ENCODE assay signal across 13 mouse cellular contexts in genomic region chr10:108504128-108504870, GRCm38 (mm10).
DNase-seq lines count a peak whose midpoint lies in the region; ATAC-seq and TF ChIP-seq lines count a peak whose summit lies in the region.
"Had no signal": no experiment of that assay in that cellular context is flagged by ENCODE, and none has a peak within 500 bp of the region (broad histone marks: within the 10 kb centered on the region; RNA-seq: fewer than 3 reads in every experiment).

No protein-coding gene starts in this region.

- no peaks in the 10 kb centered on the region for H3K36me3 ChIP-seq in forebrain, embryonic 11.5 days (ENCODE audit: control insufficient read depth, insufficient read depth, low read length)
- no peaks in the 10 kb centered on the region for H3K36me3 ChIP-seq in forebrain, embryonic 10.5 days (replicated peaks)
- no peaks in the 10 kb centered on the region for H3K36me3 ChIP-seq in neural tube, embryonic 12.5 days
- no peaks in the 10 kb centered on the region for H3K36me3 ChIP-seq in stomach, postnatal 0 days (ENCODE audit: control insufficient read depth, insufficient read depth, low read length)

- 73% methylated on average over 21 of the region's 21 CpGs for WGBS in forebrain, embryonic 11.5 days
- WGBS in forebrain, embryonic 10.5 days: 81% methylated on average over 21 of the region's 21 CpGs
- WGBS in neural tube, embryonic 12.5 days: 68% methylated on average over 21 of the region's 21 CpGs
- WGBS in stomach, postnatal 0 days: 54% methylated on average over 21 of the region's 21 CpGs

- no peak overlapping the region for H3K4me2 ChIP-seq in forebrain, embryonic 11.5 days (ENCODE audit: low read depth, low read length, severe bottlenecking)
- H3K4me2 ChIP-seq in neural tube, embryonic 12.5 days (replicated peaks): no peak overlapping the region
- peak overlapping the region; percentile 23 for H3K4me2 ChIP-seq in stomach, postnatal 0 days (replicated peaks; ENCODE audit: low read depth)

- no peaks in the 10 kb centered on the region for H3K9me3 ChIP-seq in forebrain, embryonic 11.5 days (ENCODE audit: control insufficient read depth, low read length)
- H3K9me3 ChIP-seq in forebrain, embryonic 10.5 days: no peaks in the 10 kb centered on the region
- no peaks in the 10 kb centered on the region for H3K9me3 ChIP-seq in neural tube, embryonic 12.5 days
- H3K9me3 ChIP-seq in stomach, postnatal 0 days (ENCODE audit: control insufficient read depth, low read length): no peaks in the 10 kb centered on the region

- H3K9ac ChIP-seq in forebrain, embryonic 11.5 days (ENCODE audit: low read length): no peak overlapping the region
- no peak overlapping the region for H3K9ac ChIP-seq in neural tube, embryonic 12.5 days
- H3K9ac ChIP-seq in stomach, postnatal 0 days (ENCODE audit: low read length): no peak overlapping the region

- no peak overlapping the region for H3K27ac ChIP-seq in forebrain, embryonic 11.5 days (ENCODE audit: low read depth, low read length)
- H3K27ac ChIP-seq in forebrain, embryonic 10.5 days: no peak overlapping the region
- peak overlapping the region; percentile 59 for H3K27ac ChIP-seq in left cerebral cortex, adult 2 months
- no peak overlapping the region for H3K27ac ChIP-seq in neural tube, embryonic 12.5 days
- no peak overlapping the region for H3K27ac ChIP-seq in stomach, postnatal 0 days (replicated peaks)

- no peaks in the 10 kb centered on the region for H3K4me1 ChIP-seq in forebrain, embryonic 11.5 days (replicated peaks; ENCODE audit: control insufficient read depth, insufficient read depth, low read length)
- peaks cover 16% of the 10 kb centered on the region for H3K4me1 ChIP-seq in forebrain, embryonic 10.5 days
- 0 out of 2 replicates have a peak, but pooled peaks cover 3% of the 10 kb centered on the region for H3K4me1 ChIP-seq in neural tube, embryonic 12.5 days
- H3K4me1 ChIP-seq in stomach, postnatal 0 days (replicated peaks; ENCODE audit: control insufficient read depth, insufficient read depth): no peaks in the 10 kb centered on the region

- TF ChIP-seq CTCF in left cerebral cortex, adult 2 months (IDR thresholded peaks at IDR 0.05): no peak
- TF ChIP-seq CTCF in stomach, postnatal 0 days (IDR thresholded peaks at IDR 0.05; ENCODE audit: low read depth): no peak

- DNase-seq in forebrain, embryonic 11.5 days (ENCODE audit: low spot score): no peak
- no peak for DNase-seq in forebrain, embryonic 10.5 days (ENCODE audit: extremely low spot score, low spot score)
- DNase-seq in left cerebral cortex, adult 2 months (ENCODE audit: extremely low spot score in 1 of 2, low spot score in 2 of 2): no peak
- DNase-seq in left cerebral cortex, adult 18-20 months (ENCODE audit: low spot score in 2 of 2): no peak
- no peak for DNase-seq in neural tube, embryonic 10.5 days (ENCODE audit: extremely low spot score, low spot score)
- DNase-seq in stomach, postnatal 0 days (ENCODE audit: low spot score): no peak
- no peak for DNase-seq in spleen, adult 18-20 months
- DNase-seq: adrenal gland, adult 2 months; cerebellum, postnatal 25 days; heart, postnatal 14 days; lung, postnatal 36 days; thymus, postnatal 14 days had no signal

- 0 out of 2 replicates have a peak, but pooled peaks have one; percentile 57 for ATAC-seq in forebrain, embryonic 11.5 days (replicated peaks; ENCODE audit: low FRiP score)
- ATAC-seq in neural tube, embryonic 12.5 days (ENCODE audit: low FRiP score, low read depth): 0 out of 2 replicates have a peak, but pooled peaks have one; percentile 37
- peak; percentile 18; the same call in 1 of the 2 replicates for ATAC-seq in stomach, postnatal 0 days (ENCODE audit: low FRiP score, low TSS enrichment)

- intact Hi-C loops in left cerebral cortex, adult 2 months (cut with DNase I): no loop called here

- H3K4me3 ChIP-seq in forebrain, embryonic 11.5 days (ENCODE audit: low read depth, low read length): no peak overlapping the region
- no peak overlapping the region for H3K4me3 ChIP-seq in forebrain, embryonic 10.5 days
- H3K4me3 ChIP-seq in left cerebral cortex, adult 2 months: no peak overlapping the region
- no peak overlapping the region for H3K4me3 ChIP-seq in neural tube, embryonic 12.5 days
- no peak overlapping the region for H3K4me3 ChIP-seq in stomach, postnatal 0 days (ENCODE audit: low read depth, low read length)

- TF ChIP-seq EP300 in stomach, postnatal 0 days (optimal IDR thresholded peaks at IDR 0.05): no peak

- no peaks in the 10 kb centered on the region for H3K27me3 ChIP-seq in forebrain, embryonic 11.5 days (ENCODE audit: control insufficient read depth, insufficient read depth, low read length)
- no peaks in the 10 kb centered on the region for H3K27me3 ChIP-seq in forebrain, embryonic 10.5 days (ENCODE audit: poor library complexity, severe bottlenecking)
- H3K27me3 ChIP-seq in neural tube, embryonic 12.5 days (replicated peaks): no peaks in the 10 kb centered on the region
- no peaks in the 10 kb centered on the region for H3K27me3 ChIP-seq in stomach, postnatal 0 days (ENCODE audit: control insufficient read depth, insufficient read depth, low read length)
